Mouse (Mus musculus): ENCODE data around the gene Zzz3. TPM values are rescaled to one million over a fixed set of nuclear protein-coding genes. Genes with fewer than 3 reads are reported as not detected.

Zzz3 gene
- polyA plus RNA-seq, 1 experiment, result 58.4 TPM

DNA sequence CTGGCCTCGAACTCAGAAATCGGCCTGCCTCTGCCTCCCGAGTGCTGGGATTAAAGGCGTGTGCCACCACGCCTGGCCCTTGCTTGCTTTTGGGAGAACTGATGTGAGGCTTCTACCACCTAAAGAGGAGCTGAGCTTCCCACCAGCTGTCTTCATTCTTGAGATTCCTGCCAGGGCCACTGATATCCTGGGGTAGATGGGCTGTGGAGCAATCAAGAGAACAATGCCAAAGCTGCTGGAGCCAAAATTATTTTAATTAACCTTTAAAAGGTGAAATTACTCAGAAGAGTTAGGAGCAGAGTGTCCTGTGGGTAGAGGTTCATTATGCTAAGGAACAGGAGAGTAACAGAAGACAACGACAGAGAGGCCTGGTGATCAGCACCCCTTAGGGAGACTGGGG, 70.1 kb downstream of the Zzz3 start:
- H3K4me1 ChIP-seq (ENCODE audit: control insufficient read depth, insufficient read depth, low read length), result no peaks in the 10 kb centered on the region
- H3K36me3 ChIP-seq (ENCODE audit: control insufficient read depth, insufficient read depth, low read length, poor library complexity, severe bottlenecking), result no peaks in the 10 kb centered on the region
- no peaks in the 10 kb centered on the region for H3K9me3 ChIP-seq (replicated peaks; ENCODE audit: control insufficient read depth, insufficient read depth, low read length, poor library complexity, severe bottlenecking)
- TF ChIP-seq POLR2A (IDR thresholded peaks at IDR 0.05; ENCODE audit: insufficient read depth, low read length) (no peak), EP300 (IDR thresholded peaks at IDR 0.05; ENCODE audit: insufficient read depth, low read depth, low read length) (no peak), CTCF (IDR thresholded peaks at IDR 0.05; ENCODE audit: low read depth, low read length) (no peak)
- no peak overlapping the region for H3K4me3 ChIP-seq (ENCODE audit: low read depth, low read length)
- no peak overlapping the region for H3K27ac ChIP-seq (ENCODE audit: insufficient read depth, low read length)
- no peaks in the 10 kb centered on the region for H3K27me3 ChIP-seq (ENCODE audit: control insufficient read depth, insufficient read depth, low read length, poor library complexity, severe bottlenecking)
- H3K9ac ChIP-seq (ENCODE audit: low read depth, poor library complexity, severe bottlenecking), result no peak overlapping the region

- Histone ChIP-seq H3K9ac (ENCODE audit: low read depth, poor library complexity, severe bottlenecking) (no peak overlapping the region), H3K9me3 (replicated peaks; ENCODE audit: control insufficient read depth, insufficient read depth, low read length, poor library complexity, severe bottlenecking) (no peaks in the 10 kb centered on the region), H3K27me3 (ENCODE audit: control insufficient read depth, insufficient read depth, low read length, poor library complexity, severe bottlenecking) (no peaks in the 10 kb centered on the region), H3K36me3 (ENCODE audit: control insufficient read depth, insufficient read depth, low read length, poor library complexity, severe bottlenecking) (no peaks in the 10 kb centered on the region), H3K4me1 (ENCODE audit: control insufficient read depth, insufficient read depth, low read length) (no peaks in the 10 kb centered on the region), H3K4me3 (ENCODE audit: low read depth, low read length) (no peak overlapping the region), H3K27ac (ENCODE audit: insufficient read depth, low read length) (no peak overlapping the region)
- TF ChIP-seq CTCF (IDR thresholded peaks at IDR 0.05; ENCODE audit: low read depth, low read length) (no peak), POLR2A (IDR thresholded peaks at IDR 0.05; ENCODE audit: insufficient read depth, low read length) (no peak), EP300 (IDR thresholded peaks at IDR 0.05; ENCODE audit: insufficient read depth, low read depth, low read length) (no peak)
Measured at GRCm38 (mm10) chr3:152466849-152467248, 71.6 kb downstream of the Zzz3 start.

GRCm38 (mm10) chr3:152467312-152467711, 72.0 kb downstream of the Zzz3 start:
- no peaks in the 10 kb centered on the region for H3K27me3 ChIP-seq (ENCODE audit: control insufficient read depth, insufficient read depth, low read length, poor library complexity, severe bottlenecking)
- no peak overlapping the region for H3K4me3 ChIP-seq (ENCODE audit: low read depth, low read length)
- no peak overlapping the region for H3K9ac ChIP-seq (ENCODE audit: low read depth, poor library complexity, severe bottlenecking)
- H3K4me1 ChIP-seq (ENCODE audit: control insufficient read depth, insufficient read depth, low read length), result no peaks in the 10 kb centered on the region
- no peaks in the 10 kb centered on the region for H3K36me3 ChIP-seq (ENCODE audit: control insufficient read depth, insufficient read depth, low read length, poor library complexity, severe bottlenecking)
- no peak overlapping the region for H3K27ac ChIP-seq (ENCODE audit: insufficient read depth, low read length)
- H3K9me3 ChIP-seq (replicated peaks; ENCODE audit: control insufficient read depth, insufficient read depth, low read length, poor library complexity, severe bottlenecking), result no peaks in the 10 kb centered on the region
- TF ChIP-seq EP300 (IDR thresholded peaks at IDR 0.05; ENCODE audit: insufficient read depth, low read depth, low read length) (no peak), POLR2A (IDR thresholded peaks at IDR 0.05; ENCODE audit: insufficient read depth, low read length) (no peak), CTCF (IDR thresholded peaks at IDR 0.05; ENCODE audit: low read depth, low read length) (no peak)

DNA sequence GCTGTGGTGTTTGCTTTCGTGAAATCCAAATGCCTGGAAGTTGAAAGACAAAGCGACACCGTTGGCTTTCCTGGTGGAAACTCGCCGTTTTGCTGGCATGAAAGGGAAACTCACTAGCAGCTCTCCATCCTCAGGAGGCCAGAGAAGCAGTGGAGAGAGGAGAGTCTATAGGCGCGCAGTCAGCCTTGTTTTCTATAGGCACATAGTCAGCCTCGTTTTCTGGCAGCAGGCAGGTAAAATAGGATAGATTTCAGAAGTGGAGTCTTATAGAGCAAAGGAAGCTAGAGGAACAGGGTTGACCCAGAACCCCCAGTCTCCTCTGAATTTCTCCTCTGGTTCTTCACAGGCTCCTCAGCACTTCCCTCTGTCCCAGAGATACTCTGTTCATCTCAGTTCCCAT, 72.8 kb downstream of the Zzz3 start:
- TF ChIP-seq CTCF (IDR thresholded peaks at IDR 0.05; ENCODE audit: low read depth, low read length) (no peak), POLR2A (IDR thresholded peaks at IDR 0.05; ENCODE audit: insufficient read depth, low read length) (no peak), EP300 (IDR thresholded peaks at IDR 0.05; ENCODE audit: insufficient read depth, low read depth, low read length) (no peak)
- no peaks in the 10 kb centered on the region for H3K36me3 ChIP-seq (ENCODE audit: control insufficient read depth, insufficient read depth, low read length, poor library complexity, severe bottlenecking)
- no peaks in the 10 kb centered on the region for H3K27me3 ChIP-seq (ENCODE audit: control insufficient read depth, insufficient read depth, low read length, poor library complexity, severe bottlenecking)
- H3K27ac ChIP-seq (ENCODE audit: insufficient read depth, low read length), result no peak overlapping the region
- no peaks in the 10 kb centered on the region for H3K4me1 ChIP-seq (ENCODE audit: control insufficient read depth, insufficient read depth, low read length)
- H3K9ac ChIP-seq (ENCODE audit: low read depth, poor library complexity, severe bottlenecking), result no peak overlapping the region
- no peak overlapping the region for H3K4me3 ChIP-seq (ENCODE audit: low read depth, low read length)
- H3K9me3 ChIP-seq (replicated peaks; ENCODE audit: control insufficient read depth, insufficient read depth, low read length, poor library complexity, severe bottlenecking), result no peaks in the 10 kb centered on the region

DNA sequence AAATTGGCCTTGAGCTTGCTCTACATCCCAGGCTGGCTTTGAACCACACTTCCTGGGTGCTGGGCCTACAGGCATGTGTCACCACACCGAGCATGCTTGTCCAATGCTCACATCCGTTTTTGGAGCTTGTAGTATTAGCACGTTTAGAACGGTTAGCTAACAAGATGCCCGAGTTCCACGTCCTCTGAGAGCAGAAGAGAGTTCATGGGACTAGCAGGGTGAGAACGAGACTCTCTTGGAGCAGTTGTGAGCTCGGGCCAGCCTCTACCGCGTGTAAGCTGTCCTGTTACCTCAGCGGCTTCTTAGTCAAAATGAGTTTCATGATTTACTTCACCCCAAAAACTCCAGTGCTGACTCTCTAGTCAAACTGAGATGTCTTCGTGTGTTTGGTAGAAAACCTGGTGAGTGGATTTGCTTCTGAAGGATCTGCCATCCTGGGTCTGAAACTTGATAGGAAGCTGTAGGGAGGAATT, 73.3 kb downstream of the Zzz3 start:
- H3K36me3 ChIP-seq (ENCODE audit: control insufficient read depth, insufficient read depth, low read length, poor library complexity, severe bottlenecking), result no peaks in the 10 kb centered on the region
- no peak overlapping the region for H3K4me3 ChIP-seq (ENCODE audit: low read depth, low read length)
- no peaks in the 10 kb centered on the region for H3K9me3 ChIP-seq (replicated peaks; ENCODE audit: control insufficient read depth, insufficient read depth, low read length, poor library complexity, severe bottlenecking)
- H3K27ac ChIP-seq (ENCODE audit: insufficient read depth, low read length), result no peak overlapping the region
- H3K4me1 ChIP-seq (ENCODE audit: control insufficient read depth, insufficient read depth, low read length), result no peaks in the 10 kb centered on the region
- no peak for TF ChIP-seq EP300 (IDR thresholded peaks at IDR 0.05; ENCODE audit: insufficient read depth, low read depth, low read length)
- TF ChIP-seq POLR2A (IDR thresholded peaks at IDR 0.05; ENCODE audit: insufficient read depth, low read length), result no peak
- no peak for TF ChIP-seq CTCF (IDR thresholded peaks at IDR 0.05; ENCODE audit: low read depth, low read length)
- H3K9ac ChIP-seq (ENCODE audit: low read depth, poor library complexity, severe bottlenecking), result no peak overlapping the region
- H3K27me3 ChIP-seq (ENCODE audit: control insufficient read depth, insufficient read depth, low read length, poor library complexity, severe bottlenecking), result no peaks in the 10 kb centered on the region

- TF ChIP-seq POLR2A (IDR thresholded peaks at IDR 0.05; ENCODE audit: insufficient read depth, low read length) (no peak), EP300 (IDR thresholded peaks at IDR 0.05; ENCODE audit: insufficient read depth, low read depth, low read length) (no peak), CTCF (IDR thresholded peaks at IDR 0.05; ENCODE audit: low read depth, low read length) (no peak)
- no peaks in the 10 kb centered on the region for H3K9me3 ChIP-seq (replicated peaks; ENCODE audit: control insufficient read depth, insufficient read depth, low read length, poor library complexity, severe bottlenecking)
- H3K27me3 ChIP-seq (ENCODE audit: control insufficient read depth, insufficient read depth, low read length, poor library complexity, severe bottlenecking), result no peaks in the 10 kb centered on the region
- no peaks in the 10 kb centered on the region for H3K4me1 ChIP-seq (ENCODE audit: control insufficient read depth, insufficient read depth, low read length)
- H3K4me3 ChIP-seq (ENCODE audit: low read depth, low read length), result no peak overlapping the region
- H3K36me3 ChIP-seq (ENCODE audit: control insufficient read depth, insufficient read depth, low read length, poor library complexity, severe bottlenecking), result no peaks in the 10 kb centered on the region
- no peak overlapping the region for H3K9ac ChIP-seq (ENCODE audit: low read depth, poor library complexity, severe bottlenecking)
- H3K27ac ChIP-seq (ENCODE audit: insufficient read depth, low read length), result no peak overlapping the region
Measured at GRCm38 (mm10) chr3:152469423-152470200, 74.3 kb downstream of the Zzz3 start.

Measured in ES-Bruce4 (cell line).